Mouse (Mus musculus) hindbrain, embryonic 10.5 days (tissue): Measurements from ENCODE around the gene Anks1b. TPM values are rescaled to one million over a fixed set of nuclear protein-coding genes. Genes with fewer than 3 reads are reported as not detected.

Experiments used
- DNase-seq: peaks from one replicate; pipeline ENCODE4 v3.0.0-alpha.2; 2017; ENCODE audit warnings: low spot score
- H3K27ac ChIP-seq: fragments of 300-500 bp; sonication (generic); 2 replicates; pipeline ENCODE4 v1.5.1; 2016; ENCODE audit warnings: mild to moderate bottlenecking, moderate library complexity
- H3K27me3 ChIP-seq: fragments of 300-500 bp; sonication (generic); 2 replicates; pipeline ENCODE4 v1.6.1; 2016; ENCODE audit warnings: mild to moderate bottlenecking; ENCODE audit not compliant: poor library complexity, insufficient read depth, severe bottlenecking
- H3K36me3 ChIP-seq: fragments of 300-500 bp; sonication (generic); 2 replicates; pipeline ENCODE4 v1.6.1; 2016; ENCODE audit warnings: mild to moderate bottlenecking, moderate library complexity
- H3K4me1 ChIP-seq: fragments of 300-500 bp; sonication (generic); replicated peaks from 2 replicates; pipeline ENCODE4 v1.6.1; 2016; ENCODE audit warnings: mild to moderate bottlenecking
- H3K4me3 ChIP-seq: fragments of 300-500 bp; sonication (generic); 2 replicates; pipeline ENCODE4 v1.5.1; 2016; ENCODE audit warnings: mild to moderate bottlenecking, moderate library complexity
- H3K9me3 ChIP-seq: fragments of 300-500 bp; sonication (generic); 2 replicates; pipeline ENCODE4 v1.6.1; 2016; ENCODE audit warnings: mild to moderate bottlenecking, moderate library complexity
- WGBS: fragments of 180-500 bp; shearing (Covaris S2); methylation state at CpG from one replicate; pipeline ENCODE4 v1.1.7; 2016; 5-methylcytosine and 5-hydroxymethylcytosine counted together
- polyA plus RNA-seq: library from polyadenylated mRNA; unstranded; fragments of >200 nt; fragmentation: Nextera tagmentation; extraction: Ambion mirVana; gene quantifications from 2 replicates; pipeline ENCODE4 v1.2.1, GENCODE M21; 2016

The Anks1b gene
- polyA plus RNA-seq, 1 experiment from 2014 or later: 4.1 TPM

- no peaks in the 10 kb centered on the region for H3K36me3 ChIP-seq
- no peak overlapping the region for H3K4me3 ChIP-seq
These were observed 1074.5 kb downstream of the Anks1b start for GRCm38 (mm10) chr10:90947608-90948373.

GRCm38 (mm10) chr10:90953103-90953709 lies 1079.9 kb downstream of the Anks1b start:
- WGBS: 92% methylated on average over 15 of the region's 15 CpGs
- no peaks in the 10 kb centered on the region for H3K4me1 ChIP-seq
- H3K27me3 ChIP-seq: no peaks in the 10 kb centered on the region
- H3K36me3 ChIP-seq: no peaks in the 10 kb centered on the region
- no peak overlapping the region for H3K4me3 ChIP-seq
- no peak overlapping the region for H3K27ac ChIP-seq
- DNase-seq: no peak
- H3K9me3 ChIP-seq: no peaks in the 10 kb centered on the region

More at GRCm38 (mm10) chr10:90947608-90948373, 1074.5 kb downstream of the Anks1b start:
- Histone ChIP-seq H3K27ac (no peak overlapping the region), H3K27me3 (no peaks in the 10 kb centered on the region), H3K9me3 (no peaks in the 10 kb centered on the region), H3K4me1 (no peaks in the 10 kb centered on the region)
- no peak for DNase-seq
- WGBS: 94% methylated on average over 18 of the region's 18 CpGs

GRCm38 (mm10) chr10:90953821-90954220 lies 1080.5 kb downstream of the Anks1b start:
- no peak overlapping the region for H3K4me3 ChIP-seq
- no peaks in the 10 kb centered on the region for H3K4me1 ChIP-seq
- H3K27ac ChIP-seq: no peak overlapping the region
- WGBS: 85% methylated on average over 6 of the region's 6 CpGs
- H3K9me3 ChIP-seq: no peaks in the 10 kb centered on the region
- no peaks in the 10 kb centered on the region for H3K27me3 ChIP-seq
- no peak for DNase-seq
- no peaks in the 10 kb centered on the region for H3K36me3 ChIP-seq

- 78% methylated on average over 7 of the region's 7 CpGs for WGBS
- no peak overlapping the region for H3K27ac ChIP-seq
- no peak overlapping the region for H3K4me3 ChIP-seq
- peaks cover 7% of the 10 kb centered on the region for H3K4me1 ChIP-seq
- no peaks in the 10 kb centered on the region for H3K36me3 ChIP-seq
- H3K27me3 ChIP-seq: peaks cover 8% of the 10 kb centered on the region
- no peaks in the 10 kb centered on the region for H3K9me3 ChIP-seq
- no peak for DNase-seq
These were observed 1087.1 kb downstream of the Anks1b start for GRCm38 (mm10) chr10:90960374-90960773.

- H3K4me1 ChIP-seq: peaks cover 27% of the 10 kb centered on the region
- 31% methylated on average over 9 of the region's 9 CpGs for WGBS
- H3K27ac ChIP-seq: no peak overlapping the region
- H3K36me3 ChIP-seq: no peaks in the 10 kb centered on the region
- H3K4me3 ChIP-seq: no peak overlapping the region
- peaks cover 49% of the 10 kb centered on the region for H3K27me3 ChIP-seq
- H3K9me3 ChIP-seq: no peaks in the 10 kb centered on the region
- no peak for DNase-seq
These were observed 1091.2 kb downstream of the Anks1b start for GRCm38 (mm10) chr10:90964511-90964910.

GRCm38 (mm10) chr10:90965671-90966315 lies 1092.5 kb downstream of the Anks1b start:
- peaks cover 35% of the 10 kb centered on the region for H3K4me1 ChIP-seq
- H3K27ac ChIP-seq: no peak overlapping the region
- DNase-seq: no peak
- 58% methylated on average over 14 of the region's 14 CpGs for WGBS
- no peaks in the 10 kb centered on the region for H3K36me3 ChIP-seq
- H3K4me3 ChIP-seq: no peak overlapping the region
- H3K9me3 ChIP-seq: no peaks in the 10 kb centered on the region
- H3K27me3 ChIP-seq: peaks cover 62% of the 10 kb centered on the region

- no peak overlapping the region for H3K27ac ChIP-seq
- DNase-seq: no peak
- peaks cover 62% of the 10 kb centered on the region for H3K27me3 ChIP-seq
- 13% methylated on average over 9 of the region's 9 CpGs for WGBS
- H3K4me1 ChIP-seq: peaks cover 35% of the 10 kb centered on the region
- H3K36me3 ChIP-seq: no peaks in the 10 kb centered on the region
- no peaks in the 10 kb centered on the region for H3K9me3 ChIP-seq
- H3K4me3 ChIP-seq: no peak overlapping the region
These were observed 1093.5 kb downstream of the Anks1b start for GRCm38 (mm10) chr10:90966821-90967220.

GRCm38 (mm10) chr10:90968247-90968646 lies 1094.9 kb downstream of the Anks1b start:
- peaks cover 62% of the 10 kb centered on the region for H3K27me3 ChIP-seq
- no peak overlapping the region for H3K27ac ChIP-seq
- H3K4me3 ChIP-seq: no peak overlapping the region
- H3K36me3 ChIP-seq: no peaks in the 10 kb centered on the region
- DNase-seq: no peak
- 91% methylated on average over 10 of the region's 10 CpGs for WGBS
- H3K9me3 ChIP-seq: no peaks in the 10 kb centered on the region
- H3K4me1 ChIP-seq: peaks cover 36% of the 10 kb centered on the region

GRCm38 (mm10) chr10:90969355-90970174 lies 1096.3 kb downstream of the Anks1b start:
- peaks cover 36% of the 10 kb centered on the region for H3K4me1 ChIP-seq
- peak; percentile 44 for DNase-seq
- peak overlapping the region; percentile 68 for H3K4me3 ChIP-seq
- H3K27me3 ChIP-seq: peaks cover 62% of the 10 kb centered on the region
- no peaks in the 10 kb centered on the region for H3K36me3 ChIP-seq
- peak overlapping the region; percentile 72 for H3K27ac ChIP-seq
- no peaks in the 10 kb centered on the region for H3K9me3 ChIP-seq
- 3% methylated on average over 72 of the region's 72 CpGs for WGBS

- 26% methylated on average over 4 of the region's 4 CpGs for WGBS
- Histone ChIP-seq H3K36me3 (no peaks in the 10 kb centered on the region), H3K9me3 (no peaks in the 10 kb centered on the region), H3K27me3 (peaks cover 53% of the 10 kb centered on the region), H3K4me1 (peaks cover 32% of the 10 kb centered on the region), H3K27ac (no peak overlapping the region), H3K4me3 (no peak overlapping the region)
- no peak for DNase-seq
These were observed 1097.3 kb downstream of the Anks1b start for GRCm38 (mm10) chr10:90970560-90970959.

- DNase-seq: no peak
- peaks cover 17% of the 10 kb centered on the region for H3K4me1 ChIP-seq
- WGBS: 75% methylated on average over 2 of the region's 2 CpGs
- no peaks in the 10 kb centered on the region for H3K36me3 ChIP-seq
- H3K9me3 ChIP-seq: no peaks in the 10 kb centered on the region
- no peak overlapping the region for H3K4me3 ChIP-seq
- H3K27me3 ChIP-seq: peaks cover 17% of the 10 kb centered on the region
- H3K27ac ChIP-seq: no peak overlapping the region
These were observed 1100.8 kb downstream of the Anks1b start for GRCm38 (mm10) chr10:90974084-90974483.

- Histone ChIP-seq H3K9me3 (no peaks in the 10 kb centered on the region), H3K27ac (no peak overlapping the region), H3K4me1 (peaks cover 14% of the 10 kb centered on the region), H3K36me3 (no peaks in the 10 kb centered on the region), H3K27me3 (peaks cover 13% of the 10 kb centered on the region), H3K4me3 (no peak overlapping the region)
- 84% methylated on average over 6 of the region's 6 CpGs for WGBS
- DNase-seq: no peak
These were observed 1101.2 kb downstream of the Anks1b start for GRCm38 (mm10) chr10:90974491-90974890.
